Mouse (Mus musculus) olfactory bulb, adult 2 months (tissue): ENCODE measurements around the gene Baz1b. TPM values are rescaled to one million over a fixed set of nuclear protein-coding genes. Genes with fewer than 3 reads are reported as not detected.

ENCODE experiments used
- H3K27ac ChIP-seq: fragments of 200-500 bp; 2 replicates; pipeline ENCODE4 v1.5.1; 2012; ENCODE audit warnings: low read depth, low read length; ENCODE audit not compliant: insufficient read depth
- H3K4me1 ChIP-seq: fragments of 200-500 bp; 2 replicates; pipeline ENCODE4 v1.6.1; 2012; ENCODE audit warnings: low read length; ENCODE audit not compliant: control insufficient read depth, insufficient read depth
- H3K4me3 ChIP-seq: fragments of 200-500 bp; 2 replicates; pipeline ENCODE4 v1.5.1; 2012; ENCODE audit warnings: mild to moderate bottlenecking, low read depth, low read length, moderate library complexity; ENCODE audit not compliant: insufficient read depth
- CTCF ChIP-seq: fragments of 200-500 bp; IDR thresholded peaks from 2 replicates; pipeline ENCODE4 v1.5.1; 2012; ENCODE audit warnings: low read depth, mild to moderate bottlenecking, low read length, moderate library complexity; ENCODE audit not compliant: insufficient read depth
- POLR2A ChIP-seq: fragments of 200-500 bp; IDR thresholded peaks from 2 replicates; pipeline ENCODE4 v1.6.1; 2012; ENCODE audit warnings: mild to moderate bottlenecking, low read depth, low read length, moderate library complexity; ENCODE audit not compliant: insufficient read depth
- WGBS: fragments of 180-500 bp; shearing (Covaris S2); methylation state at CpG from one replicate; pipeline ENCODE4 v1.1.7; 2018; 5-methylcytosine and 5-hydroxymethylcytosine counted together
- polyA plus RNA-seq: library from polyadenylated mRNA; stranded (reverse); fragments of >200 nt; gene quantifications from 2 replicates; pipeline ENCODE4 v1.2.4, GENCODE M21; 2012; ENCODE audit warnings: low replicate concordance; ENCODE audit not compliant: missing spikeins, insufficient read depth, insufficient read length

The Baz1b gene
- polyA plus RNA-seq, result 147 TPM in 1 of 2 replicates, not detected in the other

GRCm38 (mm10) chr5:135186621-135187348 lies at the start of gene Baz1b:
Gene Baz1b (plus strand): TSS chr5:135187264.
- under 1% methylated on average over 57 of the region's 57 CpGs for WGBS
- Histone ChIP-seq H3K27ac (peak within 1 kb of the TSS; percentile 93), H3K4me3 (peak within 1 kb of the TSS; percentile 88), H3K4me1 (peaks cover 8% of the 10 kb centered on the region)
- TF ChIP-seq POLR2A (peak; percentile 49), CTCF (no peak)

GRCm38 (mm10) chr5:135139881-135140280 lies 47.2 kb upstream of the Baz1b start:
- 88% methylated on average over 2 of the region's 2 CpGs for WGBS

GRCm38 (mm10) chr5:135144469-135144868 lies 42.6 kb upstream of the Baz1b start:
- TF ChIP-seq CTCF (no peak), POLR2A (no peak)
- Histone ChIP-seq H3K4me3 (no peak overlapping the region), H3K27ac (no peak overlapping the region), H3K4me1 (no peaks in the 10 kb centered on the region)
- 67% methylated on average over 4 of the region's 4 CpGs for WGBS

More at GRCm38 (mm10) chr5:135139881-135140280, 47.2 kb upstream of the Baz1b start:
- no peak overlapping the region for H3K27ac ChIP-seq
- peaks cover 4% of the 10 kb centered on the region for H3K4me1 ChIP-seq
- TF ChIP-seq CTCF (no peak), POLR2A (no peak)
- H3K4me3 ChIP-seq, result no peak overlapping the region

GRCm38 (mm10) chr5:135145532-135145931 lies 41.5 kb upstream of the Baz1b start:
- 83% methylated on average over 3 of the region's 3 CpGs for WGBS
- H3K27ac ChIP-seq, result no peak overlapping the region
- no peak overlapping the region for H3K4me3 ChIP-seq
- no peaks in the 10 kb centered on the region for H3K4me1 ChIP-seq
- TF ChIP-seq POLR2A, result no peak
- no peak for TF ChIP-seq CTCF

- H3K27ac ChIP-seq, result no peak overlapping the region
- H3K4me3 ChIP-seq, result no peak overlapping the region
- TF ChIP-seq CTCF, result no peak
- no peak for TF ChIP-seq POLR2A
- H3K4me1 ChIP-seq, result no peaks in the 10 kb centered on the region
Observed at GRCm38 (mm10) chr5:135145955-135146354, 41.1 kb upstream of the Baz1b start.

- no peak overlapping the region for H3K27ac ChIP-seq
- under 1% methylated on average over 13 of the region's 13 CpGs for WGBS
- no peaks in the 10 kb centered on the region for H3K4me1 ChIP-seq
- peak overlapping the region; percentile 80 for H3K4me3 ChIP-seq
- TF ChIP-seq POLR2A (no peak), CTCF (no peak)
Observed at GRCm38 (mm10) chr5:135148715-135149052, 38.4 kb upstream of the Baz1b start.

- Histone ChIP-seq H3K4me1 (no peaks in the 10 kb centered on the region), H3K27ac (peak within 1 kb of the TSS; percentile 37), H3K4me3 (peak within 1 kb of the TSS; percentile 80)
- no peak for TF ChIP-seq CTCF
- no peak; the same call in 1 of the 2 replicates for TF ChIP-seq POLR2A
- under 1% methylated on average over 63 of the region's 63 CpGs for WGBS
Observed at GRCm38 (mm10) chr5:135149053-135149819, 37.8 kb upstream of the Baz1b start, which contains the start of gene Tbl2. Gene Tbl2 (plus strand): TSS chr5:135149657.

GRCm38 (mm10) chr5:135149820-135150178 lies 37.3 kb upstream of the Baz1b start:
- WGBS, result 0% methylated on average over 23 of the region's 23 CpGs

GRCm38 (mm10) chr5:135156496-135156895 lies 30.6 kb upstream of the Baz1b start:
- no peak overlapping the region for H3K27ac ChIP-seq
- no peak for TF ChIP-seq CTCF
- no peak for TF ChIP-seq POLR2A
- 95% methylated on average over 4 of the region's 4 CpGs for WGBS
- no peaks in the 10 kb centered on the region for H3K4me1 ChIP-seq
- H3K4me3 ChIP-seq, result no peak overlapping the region

More at GRCm38 (mm10) chr5:135149820-135150178, 37.3 kb upstream of the Baz1b start:
- Histone ChIP-seq H3K4me1 (no peaks in the 10 kb centered on the region), H3K4me3 (peak overlapping the region; percentile 80), H3K27ac (no peak overlapping the region; the same call in 1 of the 2 replicates)
- TF ChIP-seq POLR2A, result no peak
- TF ChIP-seq CTCF, result no peak
